Mouse (Mus musculus) C2C12 (cell line): ENCODE results near the gene Lamc2. TPM values are rescaled to one million over a fixed set of nuclear protein-coding genes. Genes with fewer than 3 reads are reported as not detected.
A peak's percentile ranks its signal among the peaks of the same experiment; 100 is the strongest.

ENCODE experiments used
- H3K27me3 ChIP-seq: one replicate; pipeline ENCODE4 v1.6.1; 2011; ENCODE audit not compliant: control insufficient read depth, insufficient read depth, insufficient read length
- H3K36me3 ChIP-seq: one replicate; pipeline ENCODE4 v1.6.1; 2011; ENCODE audit not compliant: control insufficient read depth, insufficient read depth
- H3K4me3 ChIP-seq: one replicate; pipeline ENCODE4 v1.5.1; 2011; ENCODE audit warnings: mild to moderate bottlenecking, control low read depth; ENCODE audit not compliant: poor library complexity, insufficient read depth, severe bottlenecking
- H3K79me2 ChIP-seq: one replicate; pipeline ENCODE4 v1.6.1; 2011; ENCODE audit not compliant: control insufficient read depth, insufficient read depth
- H3K79me3 ChIP-seq: one replicate; pipeline ENCODE4 v1.6.1; 2011; ENCODE audit warnings: low read depth, control low read depth
- H3ac ChIP-seq: one replicate; pipeline ENCODE3; 2011; ENCODE audit warnings: low read depth; ENCODE audit not compliant: control insufficient read depth, insufficient read length
- CEBPB ChIP-seq: IDR thresholded peaks from one replicate; pipeline ENCODE4 v1.6.1; 2011; ENCODE audit warnings: low read depth, mild to moderate bottlenecking, control low read depth, moderate library complexity
- CTCF ChIP-seq: IDR thresholded peaks from one replicate; pipeline ENCODE4 v1.5.1; 2011; ENCODE audit not compliant: control insufficient read depth, insufficient read depth, insufficient read length
- FOSL1 ChIP-seq: IDR thresholded peaks from one replicate; pipeline ENCODE4 v1.8.0; 2011; ENCODE audit warnings: mild to moderate bottlenecking, low read length; ENCODE audit not compliant: poor library complexity, insufficient read depth, severe bottlenecking
- MAX ChIP-seq: IDR thresholded peaks from one replicate; pipeline ENCODE4 v1.6.1; 2011; ENCODE audit warnings: mild to moderate bottlenecking, control low read depth
- MYOD1 ChIP-seq: IDR thresholded peaks from one replicate; pipeline ENCODE4 v1.6.1; 2011; ENCODE audit warnings: low read depth; ENCODE audit not compliant: control insufficient read depth, insufficient read length
- MYOG ChIP-seq: IDR thresholded peaks from one replicate; pipeline ENCODE4 v1.6.1; 2011; ENCODE audit not compliant: control insufficient read depth, insufficient read length; ENCODE audit errors: extremely low read depth
- USF1 ChIP-seq: IDR thresholded peaks from one replicate; pipeline ENCODE4 v1.6.1; 2011; ENCODE audit warnings: low read depth, mild to moderate bottlenecking, control low read depth, moderate library complexity
- polyA plus RNA-seq: library from polyadenylated mRNA; unstranded; fragments of >200 nt; fragmentation: generic; extraction: Trizol; gene quantifications from one replicate; pipeline ENCODE4 v1.2.1, GENCODE M21; 2012; ENCODE audit warnings: missing spikeins

The Lamc2 gene
- polyA plus RNA-seq, 1 experiment, result 5.4 TPM

DNA sequence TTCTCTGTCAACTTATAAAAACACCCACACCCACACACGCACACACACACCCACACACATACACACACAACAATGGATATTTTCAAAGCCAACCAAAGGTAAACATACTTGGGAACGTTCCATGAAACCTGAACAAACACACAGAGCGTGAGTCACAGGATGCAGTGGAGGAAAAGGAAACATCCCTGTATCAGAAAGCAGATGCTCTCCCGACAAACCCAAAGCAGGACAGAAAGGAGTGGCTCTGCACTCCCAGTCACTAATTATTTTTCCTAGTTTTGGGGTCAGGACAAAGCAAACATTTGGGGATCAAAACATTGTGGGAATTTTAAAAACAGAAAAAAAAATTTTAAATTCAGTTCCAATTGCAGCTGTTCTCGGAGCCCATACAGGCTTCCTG, 38.1 kb upstream of the Lamc2 start:
- no peaks in the 10 kb centered on the region for H3K27me3 ChIP-seq
- H3ac ChIP-seq, result no peak overlapping the region
- peaks cover 89% of the 10 kb centered on the region for H3K36me3 ChIP-seq
- H3K79me3 ChIP-seq, result no peaks in the 10 kb centered on the region
- no peak overlapping the region for H3K4me3 ChIP-seq
- TF ChIP-seq CEBPB (no peak), USF1 (no peak), MYOD1 (no peak), MYOG (no peak), FOSL1 (no peak), MAX (no peak), CTCF (no peak)
- no peaks in the 10 kb centered on the region for H3K79me2 ChIP-seq

DNA sequence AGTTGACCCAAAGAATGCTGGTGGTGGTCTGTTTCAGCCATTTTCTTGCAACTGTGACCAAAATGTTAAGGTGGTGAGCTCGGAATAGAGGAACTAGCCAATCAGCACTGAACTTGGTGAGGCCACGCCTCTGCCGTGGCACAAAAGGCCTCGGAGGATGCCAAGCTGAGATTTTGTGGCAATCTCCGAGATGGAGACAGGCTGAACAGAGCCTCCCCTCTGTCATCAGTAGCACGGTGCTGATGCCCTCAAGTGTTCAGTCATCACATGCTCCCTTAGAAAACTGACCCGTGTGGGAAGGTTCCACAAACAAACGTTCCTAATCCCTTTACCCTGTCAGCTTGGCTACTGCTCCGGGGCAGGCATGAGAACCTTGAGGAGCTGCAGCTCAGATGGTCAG, 33.1 kb upstream of the Lamc2 start:
- no peak for TF ChIP-seq MYOG
- TF ChIP-seq CTCF, result no peak
- TF ChIP-seq USF1, result no peak
- no peak for TF ChIP-seq FOSL1
- no peak for TF ChIP-seq MAX
- no peak for TF ChIP-seq MYOD1
- no peak for TF ChIP-seq CEBPB
- no peak overlapping the region for H3ac ChIP-seq
- H3K4me3 ChIP-seq, result no peak overlapping the region
- H3K27me3 ChIP-seq, result no peaks in the 10 kb centered on the region
- no peaks in the 10 kb centered on the region for H3K79me3 ChIP-seq
- peaks cover 49% of the 10 kb centered on the region for H3K36me3 ChIP-seq
- H3K79me2 ChIP-seq, result no peaks in the 10 kb centered on the region

DNA sequence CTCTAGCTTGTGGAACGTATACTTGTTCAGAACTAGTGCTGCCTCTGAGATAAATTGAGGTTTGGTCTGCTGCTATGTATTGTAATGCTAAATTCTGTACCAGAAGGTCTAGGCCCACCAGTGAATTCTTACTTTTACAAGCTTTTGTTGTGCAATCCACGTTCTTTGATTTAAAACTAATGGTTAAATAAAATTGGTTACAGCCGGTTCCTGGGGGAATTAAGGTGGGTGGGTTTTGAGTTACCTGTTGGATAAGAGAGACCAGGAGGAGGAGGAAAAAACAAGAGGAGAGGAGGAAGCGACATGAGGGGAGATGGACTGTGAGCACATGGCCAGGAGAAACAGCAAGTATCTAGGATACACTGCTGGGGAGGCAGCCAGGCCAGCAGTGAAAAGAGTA, 30.3 kb upstream of the Lamc2 start:
- Histone ChIP-seq H3K27me3 (no peaks in the 10 kb centered on the region), H3ac (no peak overlapping the region), H3K36me3 (peaks cover 28% of the 10 kb centered on the region), H3K79me2 (no peaks in the 10 kb centered on the region), H3K4me3 (no peak overlapping the region), H3K79me3 (no peaks in the 10 kb centered on the region)
- TF ChIP-seq FOSL1, result no peak
- no peak for TF ChIP-seq MYOD1
- no peak for TF ChIP-seq CTCF
- TF ChIP-seq CEBPB, result no peak
- TF ChIP-seq USF1, result no peak
- no peak for TF ChIP-seq MYOG
- no peak for TF ChIP-seq MAX

DNA sequence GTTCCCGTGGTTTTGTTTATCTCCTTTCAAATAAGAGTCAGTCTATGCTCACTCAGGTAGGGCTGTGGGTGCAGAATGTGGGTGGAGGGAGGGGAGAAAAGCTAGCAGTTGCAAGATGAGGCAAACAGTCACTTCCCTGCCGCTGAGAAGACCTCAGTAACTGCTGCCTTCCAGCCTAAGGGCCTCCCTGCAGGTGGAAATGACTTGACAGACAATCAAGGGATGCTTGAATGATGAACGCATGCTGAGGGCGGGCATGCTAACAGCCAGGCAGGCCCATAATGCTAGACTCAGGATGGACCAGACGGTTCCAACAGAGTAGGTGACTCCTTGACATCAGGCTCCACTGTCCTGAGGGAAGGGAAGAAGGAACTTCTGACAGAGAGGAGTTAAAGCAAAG, 29.4 kb upstream of the Lamc2 start:
- Histone ChIP-seq H3K4me3 (no peak overlapping the region), H3K27me3 (no peaks in the 10 kb centered on the region), H3ac (no peak overlapping the region), H3K79me2 (no peaks in the 10 kb centered on the region), H3K79me3 (no peaks in the 10 kb centered on the region), H3K36me3 (peaks cover 20% of the 10 kb centered on the region)
- TF ChIP-seq CEBPB, result no peak
- no peak for TF ChIP-seq USF1
- no peak for TF ChIP-seq CTCF
- no peak for TF ChIP-seq MYOD1
- TF ChIP-seq MYOG, result no peak
- no peak for TF ChIP-seq MAX
- TF ChIP-seq FOSL1, result no peak

DNA sequence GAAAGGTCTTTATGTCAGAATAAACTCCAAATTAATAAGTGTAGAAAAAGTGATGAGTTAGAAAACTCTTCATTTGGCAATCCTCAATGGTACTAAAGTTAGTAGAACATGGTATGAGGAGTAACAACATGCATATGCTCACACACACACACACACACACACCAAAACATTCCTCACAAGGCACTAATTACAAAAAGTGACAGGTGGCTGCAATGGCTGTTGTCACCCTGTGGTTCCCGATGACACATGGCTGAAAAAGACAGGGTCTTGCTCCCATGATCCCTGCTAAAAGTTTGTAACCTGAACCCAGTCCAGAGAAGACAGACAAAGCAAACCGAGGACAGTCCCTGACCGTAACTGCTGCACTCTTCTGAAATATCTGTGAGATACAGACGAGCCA, 24.7 kb upstream of the Lamc2 start:
- H3K36me3 ChIP-seq, result no peaks in the 10 kb centered on the region
- H3ac ChIP-seq, result no peak overlapping the region
- no peaks in the 10 kb centered on the region for H3K79me2 ChIP-seq
- H3K4me3 ChIP-seq, result no peak overlapping the region
- no peaks in the 10 kb centered on the region for H3K79me3 ChIP-seq
- TF ChIP-seq MYOD1 (peak; percentile 84), CTCF (no peak), FOSL1 (no peak)
- H3K27me3 ChIP-seq, result no peaks in the 10 kb centered on the region

DNA sequence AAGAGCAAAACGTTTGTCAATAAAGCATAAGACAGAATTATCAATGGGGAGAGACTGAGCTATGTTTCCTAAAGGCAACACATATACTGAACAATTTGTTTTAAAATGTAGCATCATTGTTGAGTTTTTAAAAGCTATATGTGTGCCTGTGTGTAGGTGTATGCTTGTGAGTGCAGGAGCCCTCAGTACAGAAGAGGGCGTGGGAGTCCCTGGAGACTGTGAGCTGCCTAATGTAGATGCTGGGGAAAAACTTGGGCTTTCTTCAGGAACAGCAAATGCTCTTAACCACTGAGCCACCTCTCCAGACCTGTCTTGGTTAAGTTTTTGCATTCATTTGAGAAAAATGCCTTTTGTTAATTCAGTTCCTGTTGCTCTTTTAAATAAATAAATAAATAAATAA, 24.0 kb upstream of the Lamc2 start:
- H3K79me2 ChIP-seq, result no peaks in the 10 kb centered on the region
- no peak overlapping the region for H3ac ChIP-seq
- no peaks in the 10 kb centered on the region for H3K79me3 ChIP-seq
- H3K27me3 ChIP-seq, result no peaks in the 10 kb centered on the region
- no peak for TF ChIP-seq FOSL1
- TF ChIP-seq MAX, result no peak
- TF ChIP-seq MYOG, result no peak
- no peak for TF ChIP-seq USF1
- no peaks in the 10 kb centered on the region for H3K36me3 ChIP-seq
- no peak overlapping the region for H3K4me3 ChIP-seq

DNA sequence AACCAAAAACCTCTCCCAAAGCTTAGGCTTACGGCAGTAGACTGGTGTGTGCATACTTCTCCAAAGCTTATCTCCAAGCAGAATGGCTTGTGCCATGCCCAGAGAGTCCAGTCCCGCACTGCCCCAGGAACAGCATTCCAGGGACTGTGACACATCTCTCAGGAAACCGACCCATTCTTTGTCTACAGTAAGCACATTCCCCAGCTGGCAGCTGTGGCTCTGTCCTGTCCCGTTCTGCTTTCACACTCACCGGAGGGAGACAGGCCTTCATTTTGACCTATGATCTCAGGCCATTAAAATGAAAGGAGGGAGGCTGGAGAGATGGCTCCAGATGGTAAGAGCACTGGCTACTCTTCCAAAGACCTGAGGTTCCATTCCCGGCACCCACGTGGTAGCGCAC, 15.9 kb upstream of the Lamc2 start:
- H3K36me3 ChIP-seq, result no peaks in the 10 kb centered on the region

More for the DNA sequence above, 15.9 kb upstream of the Lamc2 start:
- no peak overlapping the region for H3K4me3 ChIP-seq
- TF ChIP-seq MAX (no peak), FOSL1 (peak; percentile 39), MYOD1 (peak; percentile 89), MYOG (no peak), CEBPB (no peak)
- no peaks in the 10 kb centered on the region for H3K79me3 ChIP-seq
- no peaks in the 10 kb centered on the region for H3K27me3 ChIP-seq
- no peak overlapping the region for H3ac ChIP-seq
- H3K79me2 ChIP-seq, result no peaks in the 10 kb centered on the region
